Mouse (Mus musculus): Measurements from ENCODE around the gene Matk. TPM values are rescaled to one million over a fixed set of nuclear protein-coding genes. Genes with fewer than 3 reads are reported as not detected.
A peak's percentile ranks its signal among the peaks of the same experiment; 100 is the strongest.
"Not testable (repeated sequence)": the region's sequence is repeated elsewhere in the genome, so short reads cannot be mapped to it uniquely, and the experiment has no call there.

Matk gene
- polyA plus RNA-seq (2012; rRNA removed), result 124 and 141 TPM in 2 replicates

DNA sequence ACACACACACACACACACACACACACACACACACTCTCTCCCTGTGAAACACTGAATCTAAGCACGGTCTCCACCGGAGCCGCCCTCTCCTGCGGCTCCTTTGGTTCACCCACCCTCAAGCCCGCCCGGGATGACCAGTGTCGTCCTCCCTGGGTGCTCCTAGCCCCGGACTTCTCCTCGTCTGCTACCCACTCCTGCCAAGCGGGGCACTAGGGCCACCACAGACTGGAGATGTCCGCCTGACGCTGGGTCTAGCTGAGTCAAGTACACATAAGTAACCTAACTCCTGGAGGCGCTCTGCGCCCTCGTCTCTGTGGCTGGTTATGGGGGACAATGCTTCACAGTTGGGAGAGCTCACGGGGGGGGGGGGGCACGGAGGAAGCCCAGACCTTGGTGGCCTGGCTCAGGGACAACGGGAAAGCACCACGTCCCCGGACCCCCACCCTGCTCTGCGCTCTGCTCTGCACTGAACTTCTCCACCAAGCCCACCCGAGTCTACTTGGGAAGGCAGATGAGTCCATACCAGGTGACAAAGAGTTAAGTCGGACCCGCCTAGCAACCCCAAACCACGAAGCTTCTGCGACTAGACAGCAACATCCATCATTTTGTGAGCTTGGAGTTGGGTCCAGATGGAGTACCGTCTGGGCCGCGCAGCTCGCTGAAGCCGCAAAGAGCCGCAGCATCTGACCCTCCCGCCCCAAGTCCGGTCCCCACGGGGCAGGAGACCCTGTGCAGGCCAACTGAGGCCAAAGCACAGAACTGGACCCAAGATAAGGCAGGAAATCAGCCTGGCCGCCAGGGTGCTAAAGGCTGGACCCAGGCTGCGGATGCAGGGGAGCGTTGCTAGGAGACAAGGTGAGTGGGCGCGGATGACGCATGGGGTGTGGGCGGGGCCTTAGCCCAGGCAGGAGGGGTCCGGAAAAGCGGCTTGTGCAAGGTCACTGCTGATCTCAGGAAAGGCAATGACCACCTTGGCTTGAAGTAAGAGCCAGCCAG lies at the start of gene Matk:
Gene Matk (plus strand): TSS at position 512 of the 996 bp plus-strand sequence.
- Histone ChIP-seq H3K4me1 (ENCODE audit: control insufficient read depth, insufficient read depth, low read length) (peaks cover 3% of the 10 kb centered on the region; the same call in 1 of the 2 replicates), H3K27me3 (ENCODE audit: control insufficient read depth, insufficient read depth, low read length) (no peaks in the 10 kb centered on the region), H3K27ac (ENCODE audit: insufficient read depth, low read length) (no peak within 1 kb of the TSS), H3K4me3 (replicated peaks; ENCODE audit: insufficient read depth, low read depth, low read length) (peak within 1 kb of the TSS; percentile 5)
- DNase-seq, result peak; percentile 79 to 81
- WGBS, result 7% methylated on average over 43 of the region's 44 CpGs
- TF ChIP-seq CTCF (IDR thresholded peaks at IDR 0.05; ENCODE audit: borderline replicate concordance, insufficient read depth, low read depth, low read length) (no peak), POLR2A (IDR thresholded peaks at IDR 0.05; ENCODE audit: borderline replicate concordance, insufficient read depth, low read length) (0 out of 2 replicates have a peak, but pooled peaks have one; percentile 21)

DNA sequence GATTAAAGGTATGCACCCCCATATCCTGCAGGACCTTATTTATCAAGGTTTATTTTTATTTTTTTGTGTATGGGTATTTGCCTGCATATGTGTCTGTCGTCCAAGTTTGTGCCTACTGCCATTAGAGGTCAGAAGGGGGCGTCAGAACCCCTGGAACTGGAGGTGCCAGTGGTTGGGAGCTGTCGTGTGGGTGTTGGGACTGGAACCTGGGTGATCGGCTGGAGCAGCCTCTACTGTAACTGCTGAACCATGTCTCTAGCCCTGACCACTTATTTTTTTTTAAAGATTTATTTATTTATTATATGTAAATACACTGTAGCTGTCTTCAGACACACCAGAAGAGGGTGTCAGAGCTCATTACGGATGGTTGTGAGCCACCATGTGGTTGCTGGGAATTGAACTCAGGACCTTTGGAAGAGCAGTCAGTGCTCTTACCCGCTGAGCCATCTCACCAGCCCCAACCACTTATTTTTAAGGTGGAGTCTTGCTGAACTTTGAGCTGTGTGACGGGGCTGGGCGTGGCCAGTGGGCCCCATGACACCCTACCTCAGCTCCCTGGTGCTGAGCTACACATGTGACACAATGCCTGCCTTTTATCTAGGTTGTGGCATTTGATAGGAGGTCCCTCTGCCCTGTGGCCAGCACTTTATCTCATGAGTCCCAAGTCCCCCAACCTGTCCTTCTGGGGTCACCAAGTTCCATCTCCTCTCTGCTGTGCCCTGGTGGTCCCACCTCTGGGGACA lies 49.6 kb upstream of the Matk start:
- no peak overlapping the region for H3K27ac ChIP-seq (ENCODE audit: insufficient read depth, low read length)
- DNase-seq, result no peak
- WGBS, result 69% methylated on average over 8 of the region's 8 CpGs
- TF ChIP-seq CTCF (IDR thresholded peaks at IDR 0.05; ENCODE audit: borderline replicate concordance, insufficient read depth, low read depth, low read length), result no peak
- TF ChIP-seq POLR2A (IDR thresholded peaks at IDR 0.05; ENCODE audit: borderline replicate concordance, insufficient read depth, low read length), result no peak
- no peak overlapping the region for H3K4me3 ChIP-seq (replicated peaks; ENCODE audit: insufficient read depth, low read depth, low read length)
- no peaks in the 10 kb centered on the region for H3K4me1 ChIP-seq (ENCODE audit: control insufficient read depth, insufficient read depth, low read length)
- H3K27me3 ChIP-seq (ENCODE audit: control insufficient read depth, insufficient read depth, low read length), result no peaks in the 10 kb centered on the region

DNA sequence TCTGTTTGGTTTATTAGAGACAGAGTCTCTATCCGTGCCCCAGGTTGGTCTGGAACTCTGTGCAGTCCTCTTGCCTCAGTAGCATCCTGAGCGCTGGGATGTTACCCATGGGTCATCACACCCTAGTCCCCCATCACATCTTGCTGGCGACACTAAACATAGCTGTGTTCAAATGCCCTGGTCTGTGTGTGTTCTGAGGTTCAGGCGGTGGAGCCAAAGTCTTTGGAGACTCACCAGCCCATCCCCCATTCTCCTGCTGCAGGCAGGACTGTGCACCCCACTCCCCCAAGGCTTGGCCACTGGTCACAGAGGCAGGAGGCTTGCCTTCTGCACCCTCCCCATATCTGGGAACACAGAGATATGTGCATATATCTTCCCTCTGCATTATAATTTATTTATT lies 48.6 kb upstream of the Matk start:
- Histone ChIP-seq H3K4me3 (replicated peaks; ENCODE audit: insufficient read depth, low read depth, low read length) (no peak overlapping the region), H3K4me1 (ENCODE audit: control insufficient read depth, insufficient read depth, low read length) (no peaks in the 10 kb centered on the region), H3K27me3 (ENCODE audit: control insufficient read depth, insufficient read depth, low read length) (no peaks in the 10 kb centered on the region), H3K27ac (ENCODE audit: insufficient read depth, low read length) (no peak overlapping the region)
- WGBS, result 65% methylated on average over 4 of the region's 4 CpGs
- no peak for DNase-seq
- TF ChIP-seq POLR2A (IDR thresholded peaks at IDR 0.05; ENCODE audit: borderline replicate concordance, insufficient read depth, low read length), result no peak
- TF ChIP-seq CTCF (IDR thresholded peaks at IDR 0.05; ENCODE audit: borderline replicate concordance, insufficient read depth, low read depth, low read length), result no peak

DNA sequence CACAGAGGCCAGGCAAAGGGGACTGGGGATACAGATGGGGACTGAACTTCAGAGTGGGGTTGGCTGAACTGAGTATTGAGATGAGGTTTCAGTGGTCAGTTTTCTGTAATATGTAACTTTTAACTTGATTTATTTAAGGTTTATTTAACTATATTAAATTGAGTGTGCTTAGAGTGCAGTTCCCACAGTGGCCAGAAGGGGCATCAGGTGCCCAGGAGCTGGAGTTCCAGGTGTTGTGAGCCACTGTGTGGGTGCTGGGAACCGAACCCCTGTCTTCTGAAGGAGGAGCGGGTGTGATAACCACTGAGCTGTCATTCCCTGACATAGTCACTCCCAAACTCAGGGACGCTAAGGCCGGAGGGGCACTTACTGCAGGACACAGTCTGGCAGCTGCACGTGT lies 42.6 kb upstream of the Matk start:
- H3K27ac ChIP-seq (ENCODE audit: insufficient read depth, low read length), result no peak overlapping the region
- no peaks in the 10 kb centered on the region for H3K4me1 ChIP-seq (ENCODE audit: control insufficient read depth, insufficient read depth, low read length)
- 98% methylated on average over 5 of the region's 5 CpGs for WGBS
- H3K27me3 ChIP-seq (ENCODE audit: control insufficient read depth, insufficient read depth, low read length), result no peaks in the 10 kb centered on the region
- TF ChIP-seq CTCF (IDR thresholded peaks at IDR 0.05; ENCODE audit: borderline replicate concordance, insufficient read depth, low read depth, low read length) (peak; percentile 44), POLR2A (IDR thresholded peaks at IDR 0.05; ENCODE audit: borderline replicate concordance, insufficient read depth, low read length) (no peak)
- no peak for DNase-seq
- no peak overlapping the region for H3K4me3 ChIP-seq (replicated peaks; ENCODE audit: insufficient read depth, low read depth, low read length)

DNA sequence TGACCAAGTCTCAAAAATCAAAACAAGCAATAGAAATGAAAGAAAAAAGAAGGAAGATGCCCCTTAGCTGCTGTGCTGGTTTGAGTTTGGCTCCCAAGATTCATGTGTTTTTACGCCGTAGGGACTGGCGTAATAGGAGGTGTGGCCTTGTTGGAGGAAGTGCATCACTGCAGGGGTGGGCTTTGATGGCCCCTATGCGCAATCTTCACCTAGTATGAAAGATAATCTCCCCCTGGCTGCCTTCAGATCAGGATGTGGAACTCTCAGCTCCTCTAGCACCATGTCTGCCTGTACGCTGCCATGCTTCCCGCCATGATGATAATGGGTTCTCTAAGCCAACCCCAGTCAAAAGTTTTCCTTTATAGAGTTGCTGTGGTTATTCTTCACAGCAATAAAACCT lies 36.5 kb upstream of the Matk start:
- Histone ChIP-seq H3K27me3 (ENCODE audit: control insufficient read depth, insufficient read depth, low read length) (no peaks in the 10 kb centered on the region), H3K27ac (ENCODE audit: insufficient read depth, low read length) (no peak overlapping the region), H3K4me3 (replicated peaks; ENCODE audit: insufficient read depth, low read depth, low read length) (no peak overlapping the region), H3K4me1 (ENCODE audit: control insufficient read depth, insufficient read depth, low read length) (no peaks in the 10 kb centered on the region)
- DNase-seq, result no peak
- no peak for TF ChIP-seq POLR2A (IDR thresholded peaks at IDR 0.05; ENCODE audit: borderline replicate concordance, insufficient read depth, low read length)
- no peak for TF ChIP-seq CTCF (IDR thresholded peaks at IDR 0.05; ENCODE audit: borderline replicate concordance, insufficient read depth, low read depth, low read length)
- 92% methylated on average over 6 of the region's 6 CpGs for WGBS

DNA sequence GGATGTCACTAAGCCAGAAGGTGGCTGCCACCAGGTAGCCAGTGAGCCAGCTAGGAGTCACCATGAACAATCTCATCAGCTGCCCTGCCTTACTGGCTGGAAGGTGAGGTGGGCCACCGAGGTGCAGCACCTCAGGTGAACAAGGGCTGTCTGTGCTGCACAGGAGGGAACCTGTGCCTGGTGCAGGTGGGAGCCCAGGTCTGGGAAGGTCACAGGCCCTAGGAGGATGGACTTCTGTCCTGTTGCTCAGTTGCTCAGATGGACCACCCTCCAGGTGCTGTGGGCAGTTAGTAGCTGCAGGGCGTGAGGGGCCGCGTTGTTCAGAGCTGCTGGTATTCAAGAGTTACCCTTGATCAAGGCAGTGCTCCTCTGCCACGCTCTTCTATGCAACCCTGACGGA lies 35.9 kb upstream of the Matk start:
- 86% methylated on average over 6 of the region's 6 CpGs for WGBS
- H3K4me1 ChIP-seq (ENCODE audit: control insufficient read depth, insufficient read depth, low read length), result no peaks in the 10 kb centered on the region
- no peaks in the 10 kb centered on the region for H3K27me3 ChIP-seq (ENCODE audit: control insufficient read depth, insufficient read depth, low read length)
- H3K4me3 ChIP-seq (replicated peaks; ENCODE audit: insufficient read depth, low read depth, low read length), result no peak overlapping the region
- no peak overlapping the region for H3K27ac ChIP-seq (ENCODE audit: insufficient read depth, low read length)
- TF ChIP-seq CTCF (IDR thresholded peaks at IDR 0.05; ENCODE audit: borderline replicate concordance, insufficient read depth, low read depth, low read length) (no peak), POLR2A (IDR thresholded peaks at IDR 0.05; ENCODE audit: borderline replicate concordance, insufficient read depth, low read length) (no peak)
- DNase-seq, result no peak

DNA sequence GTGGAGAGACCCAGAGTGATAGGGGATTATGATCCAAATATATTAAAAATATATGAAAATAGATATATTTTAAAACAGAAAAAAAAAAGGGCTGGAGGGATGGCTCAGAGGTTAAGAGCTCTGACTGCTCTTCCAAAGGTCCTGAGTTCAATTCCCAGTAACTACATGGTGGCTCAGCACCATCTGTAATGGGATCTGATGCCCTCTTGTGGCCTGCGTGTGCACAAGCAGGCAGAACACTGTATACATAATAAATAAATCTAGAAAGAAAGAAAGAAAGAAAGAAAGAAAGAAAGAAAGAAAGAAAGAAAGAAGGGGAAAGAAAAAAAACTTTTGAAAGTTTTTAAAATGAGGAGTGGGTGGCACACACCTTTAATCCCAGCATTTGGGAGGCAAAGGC lies 35.5 kb upstream of the Matk start:
- not testable (repeated sequence) for H3K27me3 ChIP-seq (ENCODE audit: control insufficient read depth, insufficient read depth, low read length); H3K4me3 ChIP-seq (replicated peaks; ENCODE audit: insufficient read depth, low read depth, low read length); DNase-seq; H3K4me1 ChIP-seq (ENCODE audit: control insufficient read depth, insufficient read depth, low read length); H3K27ac ChIP-seq (ENCODE audit: insufficient read depth, low read length)
- 23% methylated on average over 1 of the region's 1 CpGs for WGBS
- TF ChIP-seq CTCF (IDR thresholded peaks at IDR 0.05; ENCODE audit: borderline replicate concordance, insufficient read depth, low read depth, low read length), result peak; percentile 53; the same call in 1 of the 2 replicates

All from cerebellum, adult 2 months (tissue).